Mouse (Mus musculus): ENCODE data around the gene Cyp2b10. TPM values are rescaled to one million over a fixed set of nuclear protein-coding genes. Genes with fewer than 3 reads are reported as not detected.
A peak's percentile ranks its signal among the peaks of the same experiment; 100 is the strongest.
"Not testable (repeated sequence)": the region's sequence is repeated elsewhere in the genome, so short reads cannot be mapped to it uniquely, and the experiment has no call there.

The Cyp2b10 gene
- total RNA-seq (2021): not detected
- long read RNA-seq, experiment 1: 0 reads
- long read RNA-seq, experiment 2: 0 reads

DNA sequence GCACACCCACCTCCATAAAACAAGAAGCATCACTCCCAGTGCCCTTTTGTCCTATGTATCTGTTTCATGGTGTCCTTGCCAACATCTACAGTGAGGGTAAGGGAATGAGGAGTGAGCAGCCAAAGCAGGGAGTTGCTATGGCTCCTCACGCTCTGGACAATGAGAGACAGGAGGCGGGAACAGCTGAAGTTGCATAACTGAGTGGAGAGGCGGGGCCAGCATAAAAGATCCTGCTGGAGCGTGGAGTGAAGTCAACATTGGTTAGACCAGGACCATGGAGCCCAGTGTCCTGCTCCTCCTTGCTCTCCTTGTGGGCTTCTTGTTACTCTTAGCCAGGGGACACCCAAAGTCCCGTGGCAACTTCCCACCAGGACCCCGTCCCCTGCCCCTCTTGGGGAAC, at the start of gene Cyp2b10:
Cyp2b10 (plus strand) TSS at position 210 of the 400 bp plus-strand sequence.
- intact Hi-C loops (cut with DNase I; ENCODE audit: low total_unique reads): no loop called here
- no peak for DNase-seq

DNA sequence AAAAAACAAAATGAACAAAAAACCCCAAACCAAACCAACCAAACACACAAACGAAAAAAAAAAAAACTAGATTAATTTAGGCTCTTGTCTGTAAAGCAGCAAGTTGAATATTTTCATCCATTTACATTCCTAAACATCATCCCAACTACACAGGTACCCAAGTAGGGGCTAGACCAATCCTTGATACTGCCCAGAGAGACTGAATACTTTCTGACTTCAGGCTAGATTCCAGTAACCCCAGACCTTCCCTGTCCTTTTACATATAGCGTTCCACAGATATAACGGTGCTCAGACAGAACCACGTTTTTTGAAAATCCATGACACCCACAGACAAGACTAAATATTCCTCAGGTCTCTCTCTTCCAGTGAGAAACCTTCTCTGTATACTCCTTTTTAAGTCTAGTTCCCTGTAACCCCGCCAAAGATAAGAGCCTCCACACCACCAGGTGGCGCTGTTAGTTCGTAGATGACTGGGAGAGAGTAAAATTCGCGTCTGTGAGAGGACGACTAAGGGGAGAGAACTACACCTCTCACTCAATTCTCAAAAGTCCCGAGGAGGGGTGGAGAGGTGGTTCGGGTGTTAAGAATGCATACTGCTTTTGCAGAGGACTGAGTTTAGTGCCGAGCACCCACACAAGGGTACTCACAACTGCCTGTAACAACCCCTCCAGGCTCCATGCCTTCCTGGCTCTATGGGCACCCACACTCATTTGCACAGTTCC, 49.5 kb upstream of the Cyp2b10 start:
- DNase-seq: peak; percentile 84
- intact Hi-C loops (cut with DNase I; ENCODE audit: low total_unique reads): no loop called here

DNA sequence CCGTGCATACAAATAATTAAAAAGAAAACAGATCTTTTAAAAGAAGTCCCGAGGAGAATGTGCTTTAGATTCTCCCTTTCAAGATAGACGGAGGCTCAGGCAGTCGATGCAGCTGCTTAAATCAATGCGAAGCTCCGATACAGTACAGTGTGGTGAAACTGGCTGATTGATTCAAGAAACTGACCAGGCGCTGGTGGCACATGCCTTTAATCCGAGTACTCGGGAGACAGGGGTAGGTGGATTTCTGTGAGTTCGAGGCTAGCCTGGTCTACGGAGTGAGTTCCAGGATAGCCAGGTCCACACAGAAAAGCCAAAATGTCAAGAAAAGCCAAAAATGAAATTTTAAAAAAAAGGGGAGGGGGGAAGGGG, 49.0 kb upstream of the Cyp2b10 start:
- no peak for DNase-seq
- intact Hi-C loops (cut with DNase I; ENCODE audit: low total_unique reads): no loop called here

DNA sequence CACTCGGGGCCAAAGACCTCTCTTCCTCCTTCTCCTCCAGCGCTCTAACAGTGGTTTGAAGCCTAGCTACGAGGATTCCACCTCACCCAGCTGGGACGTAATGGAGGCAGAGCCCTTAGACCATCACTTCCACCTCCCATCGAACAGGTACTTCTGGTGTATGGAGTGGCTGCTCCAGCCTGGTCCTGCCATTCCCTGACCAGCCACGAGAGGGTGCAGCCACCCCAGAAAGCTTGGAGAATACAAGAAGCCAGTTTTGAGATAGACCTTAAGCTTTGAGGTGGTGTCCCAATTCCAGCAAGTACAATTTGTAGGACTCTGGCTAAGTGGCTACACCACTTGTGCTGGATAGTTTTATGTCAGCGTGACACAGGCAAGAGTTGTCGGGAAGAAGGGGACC, 42.3 kb upstream of the Cyp2b10 start:
- peak; percentile 46 for DNase-seq
- intact Hi-C loops (cut with DNase I; ENCODE audit: low total_unique reads): no loop called here

DNA sequence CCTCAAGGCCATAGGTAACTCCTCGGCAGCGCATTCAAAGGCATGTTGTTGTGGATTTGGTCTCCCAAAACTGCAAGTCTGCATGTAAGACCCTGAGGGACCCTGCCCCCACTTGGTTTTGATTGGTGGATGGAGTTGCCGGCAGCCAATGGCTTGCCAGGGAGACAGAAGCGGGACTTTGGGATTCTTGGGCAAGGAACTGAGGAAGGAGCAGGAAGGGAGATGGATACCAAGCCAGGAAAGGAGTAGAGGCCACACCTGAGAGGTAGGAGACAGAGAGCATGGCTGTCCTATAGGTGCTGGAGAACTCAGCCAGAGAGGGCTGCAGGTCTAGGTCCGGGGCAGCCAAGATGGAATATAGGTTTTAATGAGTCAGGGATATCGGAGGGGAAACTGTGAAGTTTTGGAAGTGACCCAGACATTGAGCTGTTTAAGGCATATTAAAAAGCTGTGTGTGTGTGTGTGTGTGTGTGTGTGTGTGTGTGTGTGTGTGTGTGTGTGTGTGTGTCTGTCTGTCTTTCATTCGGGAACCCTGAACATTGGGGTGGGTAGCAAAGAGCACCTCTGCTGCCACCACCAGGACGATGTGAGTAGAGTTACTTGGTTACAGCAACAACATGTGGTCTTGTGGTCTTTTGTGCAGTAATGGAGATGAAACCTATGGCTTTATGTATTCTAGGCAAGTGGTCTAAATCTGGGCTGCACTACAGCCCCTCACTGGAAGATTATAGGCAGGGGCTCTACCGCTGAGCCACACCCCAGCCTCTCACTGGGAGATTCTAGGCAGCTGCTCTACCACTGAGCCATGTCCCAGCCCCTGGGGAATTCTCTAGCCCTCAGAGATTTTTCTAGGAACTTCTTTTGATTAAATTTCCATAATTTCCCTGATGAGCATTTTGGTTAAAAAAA, 37.2 kb upstream of the Cyp2b10 start:
- intact Hi-C loops (cut with DNase I; ENCODE audit: low total_unique reads): no loop called here

DNA sequence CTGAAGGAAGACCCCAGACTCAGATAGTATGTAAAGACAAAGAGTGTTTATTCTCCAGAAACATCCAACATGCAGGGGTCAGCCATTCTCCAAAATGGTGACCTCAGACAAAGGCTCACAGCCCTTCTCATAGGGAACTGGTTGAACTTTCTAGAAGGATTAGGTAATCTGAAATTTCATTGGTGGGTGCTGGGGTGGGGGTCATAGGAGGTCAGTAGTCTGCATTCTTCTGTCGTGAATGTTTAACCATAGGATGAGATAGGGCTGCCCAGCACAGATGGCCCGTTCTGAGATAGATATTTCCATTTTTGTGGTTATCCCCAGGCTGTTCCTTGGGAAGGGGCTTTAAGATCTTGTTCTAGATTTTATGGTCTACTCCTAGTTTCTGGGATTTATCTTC, 35.1 kb upstream of the Cyp2b10 start:
- DNase-seq: no peak
- intact Hi-C loops (cut with DNase I; ENCODE audit: low total_unique reads): no loop called here

More for the DNA sequence above, 37.2 kb upstream of the Cyp2b10 start:
- no peak for DNase-seq

DNA sequence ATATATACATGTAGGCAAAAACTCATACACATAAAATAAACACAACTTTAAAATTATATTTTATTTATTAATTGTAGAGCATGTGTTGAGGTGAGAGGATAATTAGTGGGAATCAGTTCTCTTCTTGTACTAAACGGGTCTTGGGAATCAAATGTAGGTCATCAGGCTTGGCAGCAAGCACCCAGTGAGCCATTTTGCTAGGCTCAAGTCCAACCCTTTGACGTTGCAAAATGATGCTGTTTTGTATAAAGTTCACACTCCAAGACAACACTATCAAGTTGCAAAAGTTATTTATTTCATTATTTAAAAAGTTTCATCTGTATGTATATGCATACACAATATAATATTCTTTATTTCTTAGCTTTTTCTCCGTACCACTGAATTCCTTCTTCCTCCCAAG, 33.7 kb upstream of the Cyp2b10 start:
- intact Hi-C loops (cut with DNase I; ENCODE audit: low total_unique reads): no loop called here
- no peak for DNase-seq

DNA sequence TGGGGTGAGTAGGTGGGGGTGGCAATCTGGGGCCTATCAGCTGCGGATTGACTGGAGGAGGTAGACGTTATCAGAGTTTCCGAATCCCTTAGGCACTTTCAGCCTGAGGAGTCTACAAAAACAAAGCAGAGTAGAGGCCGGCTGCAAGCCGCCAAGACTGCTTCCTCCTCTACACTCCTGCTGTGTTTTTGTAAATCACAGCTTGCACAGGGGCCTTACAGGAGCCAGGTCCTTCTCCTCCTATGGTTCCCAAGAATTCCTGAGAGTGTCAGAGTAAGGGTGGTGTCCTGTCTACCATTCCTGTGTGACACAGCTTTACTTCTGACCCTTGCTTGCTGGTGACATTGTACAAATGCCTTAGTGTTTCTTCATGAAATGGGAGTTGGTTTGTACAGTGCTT, 32.6 kb upstream of the Cyp2b10 start:
- no peak for DNase-seq
- intact Hi-C loops (cut with DNase I; ENCODE audit: low total_unique reads): no loop called here

DNA sequence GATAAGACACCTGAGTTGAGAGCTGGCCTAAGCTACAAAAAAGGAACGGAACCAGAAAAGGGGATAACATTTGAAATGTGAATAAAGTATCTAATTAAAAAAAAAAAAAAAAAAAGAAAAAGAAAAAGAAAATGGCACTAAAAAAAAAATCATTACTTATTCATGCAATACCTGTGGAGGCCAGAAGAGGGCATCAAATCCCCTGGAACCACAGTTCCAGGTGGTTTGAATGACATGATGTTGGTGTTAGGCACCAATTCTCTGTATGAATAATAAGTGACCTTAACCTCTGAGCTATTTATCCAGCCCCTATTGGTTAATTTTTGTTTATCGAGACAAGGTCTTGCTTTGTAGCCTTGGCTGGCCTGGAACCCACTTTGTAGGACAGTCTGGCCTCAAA, 27.6 kb upstream of the Cyp2b10 start:
- intact Hi-C loops (cut with DNase I; ENCODE audit: low total_unique reads): no loop called here
- DNase-seq: no peak

DNA sequence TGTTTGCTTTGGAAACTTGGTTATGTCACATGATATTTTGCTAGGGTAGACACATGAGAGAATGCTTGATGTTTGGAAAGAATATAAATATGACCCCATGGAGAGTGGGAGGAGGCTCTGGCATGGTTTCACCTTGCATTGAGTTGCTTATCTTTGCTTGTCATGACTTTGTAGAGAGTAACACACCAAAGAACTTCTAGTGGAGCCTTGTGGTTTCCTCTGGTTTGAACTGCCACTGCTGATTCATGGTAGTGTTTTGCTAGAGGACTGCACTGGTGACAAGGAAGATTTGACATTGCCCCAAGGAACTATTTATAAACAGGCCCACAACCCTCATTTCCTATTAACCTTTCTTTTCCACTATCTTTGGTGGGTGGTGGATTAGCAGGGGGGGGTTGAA, 24.8 kb upstream of the Cyp2b10 start:
- intact Hi-C loops (cut with DNase I; ENCODE audit: low total_unique reads): no loop called here
- no peak for DNase-seq

DNA sequence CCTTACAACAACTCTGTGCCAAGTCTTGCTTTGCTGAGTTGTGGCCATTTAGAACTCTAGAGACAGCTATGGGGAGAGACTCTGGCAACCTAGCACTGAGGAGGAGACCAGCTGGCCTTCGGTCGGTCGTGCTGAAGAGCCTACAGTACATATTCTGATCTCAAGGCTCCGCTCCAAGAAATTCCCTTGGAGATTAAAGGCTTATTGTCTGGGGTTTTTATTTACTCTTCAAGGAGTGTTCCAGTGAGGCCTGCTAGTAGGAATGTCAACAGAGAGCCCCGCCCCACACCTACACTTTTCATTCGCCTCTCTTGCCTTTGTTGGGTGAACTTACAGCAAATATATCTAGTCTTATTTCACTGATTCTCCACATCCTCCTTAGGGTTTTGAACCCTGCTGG, 18.7 kb upstream of the Cyp2b10 start:
- DNase-seq: no peak
- intact Hi-C loops (cut with DNase I; ENCODE audit: low total_unique reads): no loop called here

DNA sequence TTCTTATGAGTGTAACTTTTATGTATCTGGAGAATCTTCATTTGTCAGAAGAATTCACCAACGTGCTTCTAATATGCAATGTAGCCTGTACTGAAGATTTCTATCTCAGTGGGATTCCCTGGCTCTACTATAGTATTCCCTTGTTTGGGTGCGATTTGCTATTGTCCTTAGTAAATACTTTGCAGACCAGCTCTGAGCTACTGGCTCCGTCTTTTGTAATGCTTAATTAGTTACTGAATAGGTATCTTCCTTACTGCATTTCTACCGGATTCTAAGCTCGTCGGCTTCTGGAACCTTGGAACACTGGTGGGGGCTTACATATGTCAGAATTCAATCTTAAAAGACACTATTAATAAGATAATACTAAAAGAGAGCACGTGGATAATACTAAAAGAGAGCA, 16.7 kb upstream of the Cyp2b10 start:
- DNase-seq; intact Hi-C loops (cut with DNase I; ENCODE audit: low total_unique reads): not testable (repeated sequence)

DNA sequence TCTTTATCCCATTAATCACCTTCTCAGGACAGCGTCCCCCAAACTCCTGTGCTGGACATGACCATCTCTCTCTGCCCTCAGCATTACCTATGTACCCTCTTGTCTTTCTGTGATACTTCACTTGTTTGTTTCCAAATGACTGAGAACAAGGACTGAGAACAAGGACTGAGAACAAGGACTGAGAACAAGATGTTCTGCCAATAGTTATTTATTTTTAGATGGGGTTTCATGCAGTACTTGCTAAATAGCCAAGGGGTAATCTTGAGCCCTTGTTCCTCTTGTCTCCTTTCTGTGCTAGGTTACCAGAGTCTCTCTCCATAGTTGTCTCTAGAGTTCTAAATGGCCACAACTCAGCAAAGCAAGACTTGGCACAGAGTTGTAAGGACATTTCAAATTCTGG, 13.1 kb upstream of the Cyp2b10 start:
- no peak for DNase-seq
- intact Hi-C loops (cut with DNase I; ENCODE audit: low total_unique reads): no loop called here

DNA sequence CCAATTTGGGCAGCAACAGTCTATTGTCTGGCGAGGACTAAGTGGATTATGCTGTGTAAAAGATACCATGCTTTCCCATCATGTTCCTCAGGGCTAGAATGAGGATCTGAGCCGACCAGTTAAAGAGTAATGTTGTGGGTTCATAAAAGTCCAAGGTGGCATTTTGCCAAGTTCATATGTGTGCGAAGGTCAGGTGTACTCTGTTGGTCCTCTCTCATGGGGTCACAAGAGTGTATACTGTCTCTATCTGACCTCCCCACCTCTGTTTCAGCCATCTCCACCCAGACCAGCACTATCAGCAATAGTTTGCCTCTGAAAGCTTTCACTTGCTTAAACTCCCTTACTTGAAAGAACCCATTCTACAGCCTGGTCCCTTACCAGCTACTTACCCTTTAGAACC, 9.7 kb upstream of the Cyp2b10 start:
- DNase-seq: no peak
- intact Hi-C loops (cut with DNase I; ENCODE audit: low total_unique reads): no loop called here

DNA sequence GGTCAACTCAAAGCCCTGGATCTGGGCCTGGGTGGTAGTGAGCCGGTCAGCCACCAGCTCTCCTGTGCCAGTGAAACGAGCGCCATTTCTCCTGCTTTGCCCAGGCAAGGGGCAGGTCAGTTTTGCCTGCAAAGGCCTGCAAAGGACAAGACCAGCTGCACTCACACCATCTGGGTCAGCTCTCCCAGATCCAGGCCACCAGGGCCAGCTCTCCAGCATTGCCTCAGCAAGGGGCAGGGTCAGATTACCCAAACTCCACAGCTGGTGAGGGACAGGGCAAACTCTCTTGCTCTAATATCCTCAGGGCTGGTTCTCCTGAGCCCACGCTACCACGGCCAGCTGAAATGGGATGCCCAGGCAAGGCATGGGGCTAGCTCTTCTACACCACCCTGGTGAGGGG, 4.3 kb upstream of the Cyp2b10 start:
- intact Hi-C loops (cut with DNase I; ENCODE audit: low total_unique reads): no loop called here
- DNase-seq: no peak

DNA sequence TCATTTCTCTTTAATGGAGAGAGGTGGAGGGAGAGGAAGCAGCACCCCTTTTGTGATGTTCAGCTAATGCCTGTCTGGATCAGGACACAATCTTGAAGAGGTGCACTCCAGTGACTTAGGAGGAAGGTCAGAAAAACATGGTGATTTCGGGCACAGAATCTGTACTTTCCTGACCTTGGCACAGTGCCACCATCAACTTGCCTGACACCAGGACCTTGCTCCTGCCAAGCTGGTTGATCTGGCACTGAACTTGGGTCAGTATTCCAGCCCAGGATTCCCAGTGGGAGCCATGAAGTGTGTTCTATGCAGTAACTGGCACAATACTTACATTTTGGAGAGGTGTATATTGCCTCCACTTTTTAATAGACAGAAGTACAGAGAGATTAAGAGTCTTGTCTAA, 2.3 kb upstream of the Cyp2b10 start:
- DNase-seq: no peak
- intact Hi-C loops (cut with DNase I; ENCODE audit: low total_unique reads): no loop called here

DNA sequence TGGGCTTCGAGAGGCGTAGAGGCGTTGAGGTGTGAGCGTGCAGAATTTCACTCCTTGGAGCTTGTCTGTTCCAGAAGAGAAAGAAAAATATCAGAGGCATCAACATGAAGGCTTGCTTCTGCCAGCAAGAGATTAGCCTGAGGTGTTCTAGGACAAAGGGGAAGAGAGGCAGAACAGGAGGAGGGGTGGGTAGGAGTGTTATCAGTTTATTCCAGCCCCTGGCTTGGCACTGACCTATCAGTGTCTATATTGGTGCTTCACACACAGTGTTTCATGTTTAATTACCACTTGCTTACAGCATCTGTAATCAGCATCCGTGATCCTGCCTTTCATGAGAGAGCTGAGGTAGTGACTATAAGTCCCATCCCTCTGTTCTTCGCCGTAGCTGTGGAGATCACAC, 644 bp downstream of the Cyp2b10 start:
- intact Hi-C loops (cut with DNase I; ENCODE audit: low total_unique reads): no loop called here
- DNase-seq: no peak

DNA sequence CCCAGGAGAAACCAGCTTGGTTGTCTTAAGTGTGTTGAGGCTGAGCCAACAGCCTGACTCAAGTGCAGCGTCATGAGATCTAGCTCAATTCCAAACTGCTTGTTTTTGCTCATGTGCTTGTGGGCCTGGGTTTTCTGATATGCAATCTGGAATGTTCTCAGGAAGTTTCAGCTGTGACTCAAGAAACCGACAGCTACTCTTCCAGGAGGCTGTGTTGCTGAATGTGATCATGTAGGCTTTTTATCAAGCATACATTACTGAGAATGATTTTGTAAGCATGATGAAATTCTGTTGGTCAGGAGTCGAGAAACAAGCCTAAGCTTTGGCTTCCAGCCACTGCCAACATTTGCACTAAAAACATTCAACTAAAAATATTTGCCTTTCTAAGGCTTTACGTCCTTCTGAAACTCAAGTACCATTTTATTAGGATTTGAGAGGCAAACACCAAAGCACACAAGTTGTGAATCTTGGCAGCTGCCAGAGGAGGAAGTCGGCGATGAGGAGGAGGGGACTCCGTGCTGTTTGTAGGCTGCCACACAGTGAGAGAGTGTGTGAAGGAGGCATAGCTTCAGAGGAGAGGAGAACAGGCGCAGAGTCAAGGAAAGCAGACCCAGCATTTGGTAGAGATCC, 4.8 kb downstream of the Cyp2b10 start:
- no peak for DNase-seq
- intact Hi-C loops (cut with DNase I; ENCODE audit: low total_unique reads): no loop called here

DNA sequence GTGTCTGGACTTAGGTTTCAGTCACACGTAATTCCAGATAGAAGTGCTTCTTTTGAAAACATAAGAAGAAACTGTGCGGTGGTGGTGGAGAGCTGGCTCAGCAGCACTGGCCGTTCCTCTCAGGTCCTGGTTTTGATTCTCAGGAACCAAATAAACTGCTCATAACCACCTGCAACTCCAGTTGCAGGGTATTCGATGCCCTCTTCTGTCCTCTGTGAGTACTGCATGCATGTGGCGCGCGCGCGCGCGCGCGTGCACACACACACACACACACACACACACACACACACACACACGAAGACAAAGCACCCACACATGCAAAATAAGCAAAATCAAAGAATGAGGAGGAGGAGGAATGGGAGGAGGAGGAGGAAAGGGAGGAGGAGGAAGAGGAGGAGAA, 5.7 kb downstream of the Cyp2b10 start:
- no peak for DNase-seq

DNA sequence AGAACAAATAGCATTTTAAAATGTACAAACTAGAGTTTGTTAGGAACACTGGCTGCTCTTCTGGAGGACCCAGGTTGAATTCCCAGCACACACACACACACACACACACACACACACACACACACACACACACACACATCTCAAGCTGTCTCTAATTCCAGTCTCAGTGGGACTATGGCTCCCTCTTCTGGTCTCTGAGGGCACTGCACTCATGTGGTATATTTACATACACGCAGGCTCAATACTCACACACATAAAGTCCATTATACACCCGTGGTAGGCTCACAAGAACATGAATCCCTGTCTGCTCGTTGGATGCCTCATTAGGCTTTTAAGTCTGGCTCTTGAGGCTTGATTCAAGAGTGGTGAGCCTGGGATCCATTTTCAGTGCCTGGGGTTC, 6.6 kb downstream of the Cyp2b10 start:
- DNase-seq: no peak
- intact Hi-C loops (cut with DNase I; ENCODE audit: low total_unique reads): no loop called here

More for the DNA sequence above, 5.7 kb downstream of the Cyp2b10 start:
- intact Hi-C loops (cut with DNase I; ENCODE audit: low total_unique reads): no loop called here

DNA sequence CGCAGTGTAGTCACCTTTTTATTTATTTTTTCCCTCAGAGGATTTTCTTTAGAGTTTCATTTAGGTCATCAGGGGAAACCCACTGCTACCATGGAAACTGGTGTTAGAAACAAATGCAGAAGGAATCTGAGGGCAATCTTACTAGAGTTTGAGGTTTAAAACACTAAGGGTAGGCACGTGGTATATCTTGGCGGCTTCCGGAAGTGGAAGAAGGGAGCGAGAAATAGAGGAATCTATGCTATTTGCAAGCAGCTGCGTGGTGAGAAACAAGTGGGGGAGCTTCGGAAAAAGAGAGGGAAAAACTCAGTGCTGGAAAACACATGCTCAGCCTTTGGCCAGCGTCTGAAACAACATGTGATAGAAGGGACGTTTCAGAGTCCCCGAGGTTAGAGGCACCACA, 7.1 kb downstream of the Cyp2b10 start:
- intact Hi-C loops (cut with DNase I; ENCODE audit: low total_unique reads): no loop called here
- no peak for DNase-seq

All from gastrocnemius, postnatal 14 days (tissue).